Mouse (Mus musculus) lung, postnatal 36 days (tissue): ENCODE results near the gene Vsnl1.

ENCODE experiments used
- DNase-seq: peaks from one replicate; pipeline ENCODE4 v3.0.0; 2022; ENCODE audit warnings: mixed read lengths

Gene Vsnl1

GRCm38 (mm10) chr12:11436497-11437265 is at the start of gene Vsnl1:
Gene Vsnl1, minus strand, starts transcription at chr12:11436613.
- DNase-seq: peak; percentile 63

GRCm38 (mm10) chr12:11456632-11457031 is 20.2 kb upstream of the Vsnl1 start:
- no peak for DNase-seq

GRCm38 (mm10) chr12:11456213-11456612 is 19.8 kb upstream of the Vsnl1 start:
- DNase-seq: no peak

DNA sequence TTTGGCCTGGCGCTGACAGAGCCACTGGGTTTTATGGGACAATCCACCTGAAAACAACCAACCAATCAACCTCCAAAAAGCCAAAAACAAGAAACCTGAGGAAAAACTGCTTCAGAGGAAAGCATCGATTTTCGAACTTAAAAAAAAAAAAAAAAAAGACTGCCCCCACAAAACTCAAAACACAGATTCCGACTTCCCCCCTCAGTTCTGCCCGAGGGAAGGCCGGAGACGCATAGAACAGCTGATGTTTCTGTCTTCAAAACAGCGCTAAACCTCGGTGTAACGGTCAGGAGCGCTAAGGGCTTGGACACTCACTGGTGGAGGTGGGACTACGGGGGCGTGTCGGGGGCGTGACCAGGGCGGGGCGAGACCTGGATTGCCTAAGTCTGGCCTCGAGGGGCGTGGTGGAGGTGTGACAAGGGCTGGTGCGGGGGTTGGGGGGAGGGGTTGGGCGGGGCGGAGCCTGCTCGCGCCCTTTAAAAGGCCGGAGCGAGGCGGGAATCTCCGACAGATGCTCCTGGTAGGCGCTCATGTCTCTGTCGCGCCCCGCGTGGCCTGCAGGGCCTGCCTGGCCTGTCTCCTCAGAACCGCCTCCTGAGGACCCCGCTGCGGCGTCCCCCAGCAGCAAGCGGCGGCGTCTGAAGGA is 19.3 kb upstream of the Vsnl1 start, which contains the start of gene Rad51ap2:
Gene Rad51ap2 (plus strand): TSS at position 531 of the 646 bp plus-strand sequence.
- peak; percentile 90 for DNase-seq

DNA sequence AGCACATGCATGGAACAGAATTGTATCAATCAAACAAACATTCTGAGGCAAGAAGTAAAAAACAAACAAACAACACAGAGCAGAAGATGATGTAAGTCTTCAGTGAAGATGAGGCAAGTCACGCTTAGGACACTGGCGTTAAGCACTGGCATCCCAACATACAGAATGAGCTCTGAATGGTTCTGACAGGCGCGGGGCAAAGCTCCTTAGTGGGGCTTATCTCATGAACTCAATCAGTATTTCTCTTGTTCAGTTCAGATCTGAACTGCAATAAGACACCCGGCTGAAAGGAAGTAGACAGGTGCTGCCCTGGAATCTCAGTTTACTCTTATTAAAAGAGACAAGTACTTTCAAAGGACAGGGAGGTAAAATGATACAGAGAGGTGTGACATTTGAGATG is 17.7 kb upstream of the Vsnl1 start:
- DNase-seq: no peak

DNA sequence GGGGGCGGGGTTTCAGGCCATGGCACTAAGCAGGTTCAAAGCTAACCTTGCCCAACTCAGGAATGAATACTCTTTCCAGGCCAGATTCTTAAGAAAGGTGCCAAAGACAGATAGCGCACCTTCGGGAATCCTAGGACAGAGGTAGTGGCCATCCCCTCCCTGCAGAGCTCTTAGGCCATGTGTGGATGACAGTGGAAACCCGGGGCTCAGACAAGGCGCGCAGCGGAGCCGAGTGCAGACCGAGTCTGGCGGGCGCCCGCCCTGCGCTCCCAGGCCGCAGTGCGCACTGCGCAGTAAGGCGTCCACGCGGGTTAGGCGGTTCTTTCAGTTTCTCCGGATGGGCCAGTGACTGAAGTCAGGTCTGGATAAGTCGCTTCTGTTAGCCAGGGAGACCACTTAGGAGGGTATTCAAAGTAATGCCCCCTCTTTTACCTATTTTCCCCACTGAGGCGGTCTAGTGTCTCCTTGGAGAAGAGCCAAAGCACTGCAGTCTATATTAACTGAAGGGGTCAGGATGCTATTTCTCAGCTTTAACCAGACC is 1.6 kb upstream of the Vsnl1 start:
- DNase-seq: no peak

- DNase-seq: peak; percentile 75
Observed at GRCm38 (mm10) chr12:11437266-11437906, 973 bp upstream of the Vsnl1 start.

- DNase-seq: no peak
Observed at GRCm38 (mm10) chr12:11436023-11436350, 426 bp downstream of the Vsnl1 start.

GRCm38 (mm10) chr12:11435246-11436022 is 979 bp downstream of the Vsnl1 start:
- DNase-seq: no peak

DNA sequence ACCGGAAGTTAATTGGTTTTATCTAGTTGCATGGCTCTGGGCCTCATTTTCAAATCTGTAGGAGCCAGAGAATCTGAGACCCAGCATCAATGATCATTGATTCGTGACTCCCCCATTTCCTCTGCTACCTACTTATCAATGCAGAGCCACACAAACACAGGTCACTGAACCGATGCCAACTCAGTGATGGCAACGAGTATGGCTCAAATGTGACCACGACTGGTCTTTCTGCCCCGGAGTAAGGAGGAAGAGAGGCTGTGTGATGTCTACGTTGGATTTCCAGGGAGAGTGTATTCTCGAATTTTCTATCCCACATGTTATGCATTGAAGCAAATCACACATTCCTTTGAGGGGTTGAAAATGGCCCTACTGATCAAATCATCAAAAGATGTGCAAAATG is 2.0 kb downstream of the Vsnl1 start:
- no peak for DNase-seq

DNA sequence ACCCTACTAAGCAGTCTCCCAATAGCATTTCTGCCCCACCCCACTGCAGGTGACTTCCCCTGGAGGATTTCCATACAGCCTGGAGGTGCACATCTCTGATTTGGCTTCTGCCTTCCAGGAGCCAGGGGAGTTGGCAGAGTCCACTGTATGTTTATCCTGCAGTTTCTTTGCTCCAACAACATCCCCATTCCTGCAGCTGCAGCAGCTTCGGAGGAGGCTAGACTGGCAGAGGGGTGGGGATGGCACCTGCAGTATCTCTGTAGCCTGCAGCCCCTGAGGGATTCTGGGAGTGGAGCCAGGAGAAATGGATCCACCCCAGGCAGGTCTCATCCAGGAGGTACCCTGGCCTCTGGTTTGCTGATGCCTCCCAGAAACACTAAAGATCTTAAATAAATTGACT is 2.7 kb downstream of the Vsnl1 start:
- DNase-seq: no peak

- no peak for DNase-seq
Observed at GRCm38 (mm10) chr12:11433126-11433525, 3.3 kb downstream of the Vsnl1 start.

DNA sequence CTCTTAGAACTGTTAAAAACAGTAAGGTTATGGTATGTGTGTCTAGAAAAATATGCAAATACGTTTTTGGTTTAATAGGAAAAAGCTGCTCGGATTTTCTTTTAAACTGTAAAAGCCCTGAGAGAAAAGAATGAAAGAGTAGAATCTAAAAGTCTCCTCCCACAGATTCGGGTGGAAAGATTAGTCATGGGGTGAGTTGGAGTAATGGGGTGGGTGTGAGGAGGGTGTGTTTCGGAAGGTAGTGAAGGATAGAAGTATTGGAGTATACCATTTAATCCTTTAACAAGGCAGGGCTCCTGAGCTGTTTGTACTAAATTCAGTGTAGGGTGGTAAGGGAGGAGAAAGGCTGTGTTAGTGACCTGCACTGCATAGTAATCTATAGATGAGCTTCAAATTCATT is 9.0 kb downstream of the Vsnl1 start:
- DNase-seq: no peak

DNA sequence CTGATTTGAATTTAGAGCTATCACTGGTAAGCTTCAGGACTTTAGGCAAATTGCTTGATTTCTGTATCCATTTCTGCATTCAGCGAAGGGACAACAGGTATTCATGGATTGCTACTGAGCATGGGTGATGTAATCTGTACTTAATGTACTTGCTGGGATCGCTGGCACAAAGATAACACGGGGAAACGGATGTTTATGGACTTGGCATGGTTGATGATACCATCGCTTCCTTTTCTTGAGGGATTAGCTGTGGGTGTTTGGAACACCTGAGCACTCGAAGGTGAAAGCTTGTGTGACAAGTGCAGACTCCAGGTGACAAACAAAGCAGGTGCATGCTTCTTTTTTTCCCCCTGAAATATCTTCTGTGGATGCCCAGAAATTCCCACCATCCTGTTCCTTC is 18.3 kb downstream of the Vsnl1 start:
- DNase-seq: no peak

DNA sequence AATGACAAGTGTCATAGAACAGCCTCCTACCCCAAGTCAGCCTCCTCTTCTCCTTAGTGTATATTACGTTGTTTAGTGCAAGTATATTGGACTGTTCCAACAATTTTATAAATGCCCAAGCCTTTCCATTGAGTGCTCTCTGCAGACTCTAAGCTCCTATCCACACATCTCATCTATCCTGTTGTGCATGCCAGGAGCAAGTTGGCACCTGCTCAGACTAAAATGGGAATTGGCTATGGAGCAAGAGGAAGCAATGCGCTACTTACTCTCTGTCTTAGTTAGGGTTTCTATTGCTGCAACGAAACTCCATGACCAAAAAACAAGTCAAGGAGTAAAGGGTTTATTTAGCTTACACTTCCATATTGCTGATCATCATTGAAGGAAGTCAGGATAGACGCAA is 28.7 kb downstream of the Vsnl1 start:
- no peak for DNase-seq

- no peak for DNase-seq
Observed at GRCm38 (mm10) chr12:11398791-11399190, 37.6 kb downstream of the Vsnl1 start.

GRCm38 (mm10) chr12:11397029-11397428 is 39.4 kb downstream of the Vsnl1 start:
- DNase-seq: no peak

DNA sequence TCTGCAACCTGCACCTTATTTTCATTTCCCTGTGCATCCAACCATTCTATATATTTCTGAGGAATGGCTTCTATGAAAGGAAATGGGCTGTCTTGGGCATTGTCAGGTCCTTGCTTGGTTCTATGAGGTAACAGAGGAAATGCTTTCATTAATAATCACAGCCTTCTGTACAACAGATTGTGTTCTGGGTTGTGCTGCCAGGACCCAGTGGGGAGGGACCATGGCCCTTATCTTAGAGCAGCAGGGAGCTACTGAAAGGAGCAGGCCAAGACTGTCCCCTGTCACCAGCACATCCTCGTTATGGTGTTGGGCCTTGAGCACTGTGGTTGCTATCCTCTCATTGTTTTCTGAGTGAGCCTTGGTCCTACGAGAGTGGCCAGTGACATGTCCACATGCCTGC is 40.9 kb downstream of the Vsnl1 start:
- DNase-seq: no peak

- peak; percentile 75 for DNase-seq
Observed at GRCm38 (mm10) chr12:11392525-11392924, 43.9 kb downstream of the Vsnl1 start.

GRCm38 (mm10) chr12:11391244-11391949 is 45.0 kb downstream of the Vsnl1 start:
- DNase-seq: peak; percentile 24

- no peak for DNase-seq
Observed at GRCm38 (mm10) chr12:11389141-11389540, 47.3 kb downstream of the Vsnl1 start.

DNA sequence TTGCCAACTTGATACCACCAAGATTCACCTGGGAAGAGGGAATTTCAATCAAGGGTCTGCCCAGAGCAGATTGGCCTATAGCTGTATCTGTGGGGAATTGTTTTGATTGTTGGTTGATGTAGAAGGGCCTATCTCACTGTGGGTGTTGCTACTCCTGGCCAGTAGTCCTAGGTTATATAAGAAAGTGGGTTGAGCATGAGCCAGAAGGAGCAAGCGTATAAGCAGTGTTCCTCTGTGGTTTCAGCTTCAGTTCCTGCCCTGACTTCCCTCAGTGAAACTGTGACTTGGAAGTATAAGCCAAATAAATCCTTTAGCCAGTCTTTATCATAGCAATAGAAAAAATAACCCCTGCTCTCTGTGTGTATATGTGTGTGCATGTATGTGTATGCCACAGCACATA is 51.7 kb downstream of the Vsnl1 start:
- no peak for DNase-seq
